Mouse (Mus musculus): ENCODE data around the gene Flywch1. TPM values are rescaled to one million over a fixed set of nuclear protein-coding genes. Genes with fewer than 3 reads are reported as not detected.

Gene Flywch1
- polyA plus RNA-seq, 1 experiment, result 43.5 TPM

DNA sequence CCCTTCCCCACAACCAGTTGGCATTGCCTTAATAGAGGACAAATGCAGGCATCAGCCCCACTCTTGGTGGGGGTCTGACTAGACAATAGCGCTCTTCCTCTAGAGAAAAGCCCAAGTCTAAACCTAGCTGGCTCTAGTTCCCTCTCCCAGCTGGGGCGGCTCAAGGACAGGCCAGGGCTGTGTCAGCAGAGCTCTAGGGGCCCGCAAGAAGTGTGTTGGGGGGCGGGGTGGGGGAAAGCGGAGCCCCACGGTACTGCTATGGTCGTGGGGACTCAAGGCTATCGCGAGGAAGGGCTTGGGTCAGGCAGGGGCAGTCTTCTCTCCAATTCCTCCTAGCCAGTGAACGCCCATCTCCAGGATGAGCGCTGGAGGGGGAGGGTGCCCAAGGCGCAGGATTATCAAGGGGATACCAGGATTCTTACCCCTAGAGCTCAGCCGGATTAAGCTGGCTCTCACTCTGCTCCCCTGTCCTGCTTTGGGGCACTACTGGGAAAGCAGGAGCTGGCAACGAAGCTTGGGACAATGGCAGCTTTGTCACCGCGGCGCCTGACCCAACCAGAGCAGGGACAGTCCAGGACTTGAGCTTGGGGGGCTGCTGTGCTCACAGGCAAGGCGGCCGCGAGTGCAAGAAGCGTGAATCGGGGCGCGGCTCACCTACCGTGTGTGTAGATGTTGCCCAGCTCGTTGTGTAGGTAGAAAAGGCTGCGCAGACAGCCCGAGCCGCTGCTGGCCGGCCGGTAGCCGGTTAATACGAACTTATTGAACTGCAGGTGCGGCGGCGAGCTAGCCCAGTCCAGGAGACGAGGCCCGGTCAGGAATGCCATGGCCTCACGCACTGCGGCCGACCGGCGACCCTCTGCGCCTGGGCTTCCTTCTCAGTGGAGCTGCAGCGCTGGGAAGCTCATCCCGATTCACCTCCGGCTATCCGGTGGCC is 31.9 kb downstream of the Flywch1 start:
- Histone ChIP-seq H3K79me2 (ENCODE audit: control insufficient read depth, insufficient read depth) (no peaks in the 10 kb centered on the region), H3K4me3 (peak overlapping the region; percentile 35), H3K27me3 (ENCODE audit: control insufficient read depth, insufficient read depth, insufficient read length) (peaks cover 23% of the 10 kb centered on the region)

DNA sequence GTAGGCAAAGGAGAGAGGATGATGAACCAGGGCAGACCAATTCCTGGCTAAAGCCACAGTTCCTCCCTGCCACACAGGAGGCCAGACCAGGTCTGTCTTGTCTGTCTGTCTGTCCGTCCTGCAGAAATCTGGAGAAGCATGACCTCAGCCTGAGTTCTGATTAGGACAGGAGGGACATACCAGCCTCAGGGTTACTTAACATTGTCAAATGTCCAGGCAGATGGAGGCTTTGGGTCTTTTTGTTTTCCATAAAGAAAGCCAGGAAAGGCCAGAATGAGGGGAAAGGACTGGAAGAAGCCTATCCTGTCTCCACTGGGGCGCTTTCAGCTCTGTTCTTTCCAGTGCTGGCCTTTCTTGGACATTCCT is 32.6 kb downstream of the Flywch1 start:
- H3K36me3 ChIP-seq (ENCODE audit: control insufficient read depth, insufficient read depth), result no peaks in the 10 kb centered on the region
- peak overlapping the region; percentile 35 for H3K4me3 ChIP-seq
- TF ChIP-seq POLR2AphosphoS2 (IDR thresholded peaks at IDR 0.05; ENCODE audit: insufficient read length, low read depth), result no peak
- no peak for TF ChIP-seq REST (IDR thresholded peaks at IDR 0.05; ENCODE audit: insufficient read depth, insufficient read length)
- TF ChIP-seq MYOG (IDR thresholded peaks at IDR 0.05; ENCODE audit: control insufficient read depth in 1 of 3, insufficient read depth in 1 of 3, insufficient read length in 2 of 3, low read depth in 2 of 3), result no peak
- TF ChIP-seq TCF12 (IDR thresholded peaks at IDR 0.05; ENCODE audit: insufficient read depth, poor library complexity, severe bottlenecking), result no peak
- TF ChIP-seq TCF3 (IDR thresholded peaks at IDR 0.05; ENCODE audit: insufficient read length, low read depth), result no peak
- no peak for TF ChIP-seq MAX (IDR thresholded peaks at IDR 0.05; ENCODE audit: low read depth)
- no peaks in the 10 kb centered on the region for H3K79me2 ChIP-seq (ENCODE audit: control insufficient read depth, insufficient read depth)
- H3ac ChIP-seq (ENCODE audit: control insufficient read depth, insufficient read length), result no peak overlapping the region
- H3K4me2 ChIP-seq (ENCODE audit: low read depth), result peak overlapping the region; percentile 94
- peaks cover 21% of the 10 kb centered on the region for H3K27me3 ChIP-seq (ENCODE audit: control insufficient read depth, insufficient read depth, insufficient read length)

More for the DNA sequence above, 31.9 kb downstream of the Flywch1 start:
- no peak for TF ChIP-seq POLR2AphosphoS2 (IDR thresholded peaks at IDR 0.05; ENCODE audit: insufficient read length, low read depth)
- TF ChIP-seq CEBPB (IDR thresholded peaks at IDR 0.05; ENCODE audit: insufficient read depth, poor library complexity, severe bottlenecking), result no peak
- no peak for TF ChIP-seq SRF (IDR thresholded peaks at IDR 0.05; ENCODE audit: control insufficient read depth, insufficient read length, low read depth)
- no peak for TF ChIP-seq MAX (IDR thresholded peaks at IDR 0.05; ENCODE audit: low read depth)
- TF ChIP-seq MYOD1 (IDR thresholded peaks at IDR 0.05; ENCODE audit: control insufficient read depth in 1 of 3, insufficient read length in 2 of 3, low read depth in 2 of 3), result no peak
- TF ChIP-seq E2F4 (IDR thresholded peaks at IDR 0.05; ENCODE audit: insufficient read depth), result no peak
- no peak for TF ChIP-seq TCF12 (IDR thresholded peaks at IDR 0.05; ENCODE audit: insufficient read depth, poor library complexity, severe bottlenecking)
- TF ChIP-seq POLR2A (IDR thresholded peaks at IDR 0.05; ENCODE audit: insufficient read length, low read depth), result no peak
- TF ChIP-seq REST (IDR thresholded peaks at IDR 0.05; ENCODE audit: insufficient read depth, insufficient read length), result no peak
- no peak for TF ChIP-seq USF1 (IDR thresholded peaks at IDR 0.05; ENCODE audit: low read depth)
- TF ChIP-seq TCF3 (IDR thresholded peaks at IDR 0.05; ENCODE audit: insufficient read length, low read depth), result no peak
- no peak for TF ChIP-seq MYOG (IDR thresholded peaks at IDR 0.05; ENCODE audit: control insufficient read depth in 1 of 3, insufficient read depth in 1 of 3, insufficient read length in 2 of 3, low read depth in 2 of 3)
- no peaks in the 10 kb centered on the region for H3K36me3 ChIP-seq (ENCODE audit: control insufficient read depth, insufficient read depth)
- peak overlapping the region; percentile 37 for H3ac ChIP-seq (ENCODE audit: control insufficient read depth, insufficient read length)
- peak overlapping the region; percentile 94 for H3K4me2 ChIP-seq (ENCODE audit: low read depth)

DNA sequence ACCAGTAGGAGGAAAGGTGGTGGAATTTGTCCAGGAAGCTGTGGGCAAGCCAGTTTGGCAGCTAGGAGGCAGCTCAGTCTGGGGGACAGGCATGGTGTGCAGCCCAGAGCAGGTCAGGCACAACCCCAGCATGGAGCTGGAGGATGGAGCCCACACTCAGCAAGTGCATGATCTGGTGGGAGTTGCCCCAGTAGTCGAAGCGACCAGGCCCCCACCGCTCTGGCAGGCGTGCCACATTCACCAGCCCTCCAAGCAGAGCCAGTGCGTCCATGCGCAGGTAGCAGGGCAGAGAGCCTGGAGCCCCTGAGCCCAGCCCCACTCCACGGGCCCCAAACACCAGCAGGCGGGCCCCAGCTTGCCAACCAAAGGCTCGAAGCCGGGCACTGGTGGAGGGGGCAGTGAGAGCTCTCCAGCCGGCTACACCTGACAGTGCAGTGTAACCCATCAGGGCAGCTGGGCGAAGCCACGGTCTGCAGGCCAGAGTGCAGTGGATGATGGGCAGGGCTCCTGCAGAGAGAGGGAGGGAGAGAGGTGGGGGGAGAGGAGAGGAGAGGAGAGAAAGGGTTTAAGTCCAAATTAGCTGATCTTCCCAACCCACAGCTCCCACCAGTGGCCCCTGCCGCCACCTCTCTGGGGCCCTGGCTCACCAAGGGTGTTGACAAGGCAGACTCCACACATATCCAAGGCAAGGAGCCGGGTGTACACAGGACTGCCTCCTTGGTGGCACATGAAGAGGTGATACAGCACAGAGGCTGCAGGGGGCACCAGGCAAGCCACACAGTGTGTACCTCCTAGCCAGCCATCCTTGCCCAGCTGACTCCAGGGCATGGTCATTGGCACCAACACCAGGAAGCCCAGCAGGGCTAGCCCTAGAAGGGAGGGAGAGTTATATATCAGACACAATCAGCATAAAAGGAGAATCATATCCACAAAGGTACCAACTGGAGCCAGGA is 33.6 kb downstream of the Flywch1 start:
- Histone ChIP-seq H3K4me3 (no peak overlapping the region), H3K79me2 (ENCODE audit: control insufficient read depth, insufficient read depth) (no peaks in the 10 kb centered on the region), H3K27me3 (ENCODE audit: control insufficient read depth, insufficient read depth, insufficient read length) (peaks cover 12% of the 10 kb centered on the region), H3K36me3 (ENCODE audit: control insufficient read depth, insufficient read depth) (peaks cover 3% of the 10 kb centered on the region), H3ac (ENCODE audit: control insufficient read depth, insufficient read length) (no peak overlapping the region), H3K4me2 (ENCODE audit: low read depth) (no peak overlapping the region)
- TF ChIP-seq E2F4 (IDR thresholded peaks at IDR 0.05; ENCODE audit: insufficient read depth), result no peak
- TF ChIP-seq REST (IDR thresholded peaks at IDR 0.05; ENCODE audit: insufficient read depth, insufficient read length), result no peak
- TF ChIP-seq MYOD1 (IDR thresholded peaks at IDR 0.05; ENCODE audit: control insufficient read depth in 1 of 3, insufficient read length in 2 of 3, low read depth in 2 of 3), result no peak
- no peak for TF ChIP-seq CEBPB (IDR thresholded peaks at IDR 0.05; ENCODE audit: insufficient read depth, poor library complexity, severe bottlenecking)
- TF ChIP-seq TCF12 (IDR thresholded peaks at IDR 0.05; ENCODE audit: insufficient read depth, poor library complexity, severe bottlenecking), result no peak
- TF ChIP-seq MYOG (IDR thresholded peaks at IDR 0.05; ENCODE audit: control insufficient read depth in 1 of 3, insufficient read depth in 1 of 3, insufficient read length in 2 of 3, low read depth in 2 of 3), result no peak
- TF ChIP-seq MAX (IDR thresholded peaks at IDR 0.05; ENCODE audit: low read depth), result no peak
- peak; percentile 71 for TF ChIP-seq POLR2AphosphoS2 (IDR thresholded peaks at IDR 0.05; ENCODE audit: insufficient read length, low read depth)

DNA sequence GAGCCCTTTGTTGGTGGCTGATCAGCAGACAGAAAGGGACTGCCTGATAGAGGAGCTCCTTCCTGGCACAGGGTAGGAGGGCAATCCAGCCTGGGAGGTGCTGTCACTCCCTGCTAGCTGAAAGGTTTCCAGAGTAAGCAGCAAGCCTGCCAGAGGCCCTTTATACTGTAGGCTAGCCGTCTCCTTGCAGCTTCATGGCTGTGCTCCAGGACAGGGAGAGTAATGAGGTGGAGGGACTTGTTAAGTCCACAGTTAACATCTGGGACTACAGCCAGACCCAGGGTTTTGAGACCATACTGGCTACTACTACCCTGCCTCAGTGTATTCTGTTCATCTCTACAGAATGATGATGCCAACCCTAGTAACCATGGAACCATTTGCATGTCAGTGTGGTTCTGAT is 37.1 kb downstream of the Flywch1 start:
- Histone ChIP-seq H3K36me3 (ENCODE audit: control insufficient read depth, insufficient read depth) (peaks cover 3% of the 10 kb centered on the region), H3K27me3 (ENCODE audit: control insufficient read depth, insufficient read depth, insufficient read length) (no peaks in the 10 kb centered on the region), H3K4me3 (no peak overlapping the region), H3K79me2 (ENCODE audit: control insufficient read depth, insufficient read depth) (no peaks in the 10 kb centered on the region), H3ac (ENCODE audit: control insufficient read depth, insufficient read length) (no peak overlapping the region), H3K4me2 (ENCODE audit: low read depth) (no peak overlapping the region)
- no peak for TF ChIP-seq MAX (IDR thresholded peaks at IDR 0.05; ENCODE audit: low read depth)
- no peak for TF ChIP-seq POLR2AphosphoS2 (IDR thresholded peaks at IDR 0.05; ENCODE audit: insufficient read length, low read depth)
- TF ChIP-seq TCF3 (IDR thresholded peaks at IDR 0.05; ENCODE audit: insufficient read length, low read depth), result no peak
- TF ChIP-seq USF1 (IDR thresholded peaks at IDR 0.05; ENCODE audit: low read depth), result no peak
